Mouse (Mus musculus): ENCODE results near the gene Mug1.
"Not testable (repeated sequence)": the region's sequence is repeated elsewhere in the genome, so short reads cannot be mapped to it uniquely, and the experiment has no call there.

Mug1 gene

GRCm38 (mm10) chr6:121838271-121838670 lies at the start of gene Mug1:
Mug1 (plus strand) TSS chr6:121838541.
- DNase-seq (ENCODE audit: low spot score) = not testable (repeated sequence)

GRCm38 (mm10) chr6:121828034-121828433 lies 10.3 kb upstream of the Mug1 start:
- DNase-seq (ENCODE audit: low spot score) = no peak

- no peak for DNase-seq (ENCODE audit: low spot score)
Measured at GRCm38 (mm10) chr6:121836361-121836760, 2.0 kb upstream of the Mug1 start.

- DNase-seq (ENCODE audit: low spot score) = no peak
Measured at GRCm38 (mm10) chr6:121848378-121848777, 10.0 kb downstream of the Mug1 start.
